Mouse (Mus musculus) liver, postnatal 0 days (tissue): ENCODE data around the gene Odf2. TPM values are rescaled to one million over a fixed set of nuclear protein-coding genes. Genes with fewer than 3 reads are reported as not detected.

Experiments used
- ATAC-seq: fragments of 200-750 bp; cut with Nextera tagmentation; 2 replicates; pipeline ENCODE4 v1.8.0; 2017; ENCODE audit warnings: mild to moderate bottlenecking, moderate library complexity
- DNase-seq: peaks from one replicate; pipeline ENCODE4 v3.0.0-alpha.2; 2016
- H3K27ac ChIP-seq: fragments of 300-500 bp; sonication (generic); 2 replicates; pipeline ENCODE4 v1.5.1; 2014; ENCODE audit warnings: antibody characterized with exemption, moderate library complexity, mild to moderate bottlenecking, low read depth
- H3K27me3 ChIP-seq: fragments of 300-500 bp; sonication (generic); 2 replicates; pipeline ENCODE4 v1.6.1; 2014; ENCODE audit warnings: low read length, control low read depth, mixed read lengths; ENCODE audit not compliant: insufficient read depth
- H3K36me3 ChIP-seq: fragments of 300-500 bp; sonication (generic); replicated peaks from 2 replicates; pipeline ENCODE4 v1.6.1; 2014; ENCODE audit warnings: mild to moderate bottlenecking, control low read depth, low read length, moderate library complexity, mixed read lengths; ENCODE audit not compliant: insufficient read depth
- H3K4me1 ChIP-seq: fragments of 300-500 bp; sonication (generic); 2 replicates; pipeline ENCODE4 v1.6.1; 2014; ENCODE audit warnings: antibody characterized with exemption, mild to moderate bottlenecking, control low read depth; ENCODE audit not compliant: insufficient read depth
- H3K4me2 ChIP-seq: fragments of 300-500 bp; sonication (generic); 2 replicates; pipeline ENCODE4 v1.6.1; 2014; ENCODE audit warnings: low read depth, mild to moderate bottlenecking, low read length, moderate library complexity, mixed read lengths
- H3K4me3 ChIP-seq: fragments of 300-500 bp; sonication (generic); 2 replicates; pipeline ENCODE4 v1.5.1; 2014; ENCODE audit warnings: low read depth, low read length
- H3K9ac ChIP-seq: fragments of 300-500 bp; sonication (generic); replicated peaks from 2 replicates; pipeline ENCODE4 v1.6.1; 2014; ENCODE audit warnings: mild to moderate bottlenecking, moderate library complexity
- H3K9me3 ChIP-seq: fragments of 300-500 bp; sonication (generic); 2 replicates; pipeline ENCODE4 v1.6.1; 2016; ENCODE audit warnings: mild to moderate bottlenecking, control low read depth, low read length, mixed read lengths
- CTCF ChIP-seq: sonication (generic); IDR thresholded peaks from 2 replicates; pipeline ENCODE4 v1.5.1; 2016; ENCODE audit warnings: antibody characterized with exemption, low read depth
- EP300 ChIP-seq: IDR thresholded peaks from 2 replicates; pipeline ENCODE4 v1.6.1; 2016; ENCODE audit warnings: antibody characterized with exemption, low read depth, mild to moderate bottlenecking
- WGBS: fragments of 180-500 bp; shearing (Covaris S2); extraction: QIAGEN DNeasy Blood & Tissue Kit; methylation state at CpG from one replicate; pipeline ENCODE4 v1.1.7; 2014; ENCODE audit not compliant: insufficient replicate concordance; 5-methylcytosine and 5-hydroxymethylcytosine counted together
- polyA plus RNA-seq: library from polyadenylated mRNA; unstranded; fragments of >200 nt; fragmentation: Nextera tagmentation; extraction: Ambion mirVana; gene quantifications from 2 replicates; pipeline ENCODE4 v1.2.1, GENCODE M21; 2015

Gene Odf2
- polyA plus RNA-seq, 1 experiment from 2014 or later, result 22.1 TPM

- Histone ChIP-seq H3K27ac (no peak overlapping the region), H3K4me3 (no peak overlapping the region), H3K4me2 (no peak overlapping the region; the same call in 1 of the 2 replicates), H3K4me1 (peaks cover 2% of the 10 kb centered on the region), H3K9me3 (no peaks in the 10 kb centered on the region), H3K36me3 (peaks cover 14% of the 10 kb centered on the region; the same call in 1 of the 2 replicates), H3K9ac (no peak overlapping the region), H3K27me3 (peaks cover 13% of the 10 kb centered on the region; the same call in 1 of the 2 replicates)
- 34% methylated on average over 46 of the region's 47 CpGs for WGBS
- DNase-seq (no peak), ATAC-seq (no peak)
- TF ChIP-seq CTCF (no peak), EP300 (no peak)
Observed at GRCm38 (mm10) chr2:29846061-29846853, 42.8 kb upstream of the Odf2 start.

- Histone ChIP-seq H3K36me3 (peaks cover 12% of the 10 kb centered on the region; the same call in 1 of the 2 replicates), H3K4me2 (no peak overlapping the region), H3K4me3 (no peak overlapping the region), H3K27me3 (peaks cover 13% of the 10 kb centered on the region; the same call in 1 of the 2 replicates), H3K9ac (no peak overlapping the region), H3K27ac (no peak overlapping the region), H3K9me3 (no peaks in the 10 kb centered on the region), H3K4me1 (peaks cover 2% of the 10 kb centered on the region)
- no peak for TF ChIP-seq EP300
- no peak for TF ChIP-seq CTCF
- ATAC-seq (no peak), DNase-seq (no peak)
- WGBS, result 41% methylated on average over 3 of the region's 3 CpGs
Observed at GRCm38 (mm10) chr2:29846911-29847310, 42.1 kb upstream of the Odf2 start.

- no peak overlapping the region for H3K4me2 ChIP-seq
- no peak overlapping the region for H3K27ac ChIP-seq
- DNase-seq, result no peak
- peaks cover 13% of the 10 kb centered on the region; the same call in 1 of the 2 replicates for H3K27me3 ChIP-seq
- 64% methylated on average over 8 of the region's 8 CpGs for WGBS
- H3K9me3 ChIP-seq, result no peaks in the 10 kb centered on the region
- no peak for ATAC-seq
- H3K4me3 ChIP-seq, result no peak overlapping the region
- no peak overlapping the region for H3K9ac ChIP-seq
- TF ChIP-seq CTCF (no peak), EP300 (no peak)
- peaks cover 2% of the 10 kb centered on the region for H3K4me1 ChIP-seq
- H3K36me3 ChIP-seq, result no peaks in the 10 kb centered on the region
Observed at GRCm38 (mm10) chr2:29849041-29849440, 40.0 kb upstream of the Odf2 start.

GRCm38 (mm10) chr2:29849841-29850480, 39.1 kb upstream of the Odf2 start:
- H3K4me3 ChIP-seq, result no peak overlapping the region
- H3K9me3 ChIP-seq, result no peaks in the 10 kb centered on the region
- TF ChIP-seq EP300 (no peak), CTCF (no peak)
- WGBS, result 48% methylated on average over 5 of the region's 5 CpGs
- DNase-seq (no peak), ATAC-seq (no peak)
- no peak overlapping the region for H3K27ac ChIP-seq
- H3K27me3 ChIP-seq, result peaks cover 10% of the 10 kb centered on the region; the same call in 1 of the 2 replicates
- no peak overlapping the region for H3K9ac ChIP-seq
- no peak overlapping the region for H3K4me2 ChIP-seq
- no peaks in the 10 kb centered on the region for H3K36me3 ChIP-seq
- peaks cover 2% of the 10 kb centered on the region for H3K4me1 ChIP-seq

DNA sequence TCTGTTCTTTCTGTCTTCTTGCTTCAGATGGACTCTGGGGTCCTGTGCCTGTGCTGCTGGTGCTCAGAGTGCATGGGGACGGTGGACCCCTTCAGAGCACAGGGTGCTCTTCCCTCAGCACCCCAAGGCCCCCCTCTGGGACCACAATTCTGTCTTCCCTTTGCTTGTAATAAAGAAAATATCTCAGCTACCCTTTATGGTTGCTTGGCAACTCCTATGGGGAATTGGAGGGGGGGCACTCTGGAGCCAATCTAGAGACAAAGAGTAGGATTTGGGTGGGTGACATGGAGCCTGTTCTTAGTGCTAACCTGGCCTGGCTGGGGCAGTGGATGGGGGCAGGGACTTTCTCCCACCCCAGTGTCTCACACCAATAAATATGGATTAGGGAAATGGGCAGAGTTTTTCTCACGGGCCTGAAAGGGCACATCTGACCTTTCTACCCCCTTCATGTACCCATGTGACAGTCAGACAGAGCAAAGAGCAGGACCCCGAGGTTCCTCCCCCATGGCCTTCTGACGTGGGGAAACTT, 36.0 kb upstream of the Odf2 start:
- TF ChIP-seq EP300 (no peak), CTCF (no peak)

GRCm38 (mm10) chr2:29853736-29854135, 35.3 kb upstream of the Odf2 start:
- no peaks in the 10 kb centered on the region for H3K36me3 ChIP-seq
- TF ChIP-seq CTCF (no peak), EP300 (no peak)
- H3K4me3 ChIP-seq, result no peak overlapping the region
- ATAC-seq, result no peak
- no peaks in the 10 kb centered on the region for H3K9me3 ChIP-seq
- 71% methylated on average over 5 of the region's 5 CpGs for WGBS
- peaks cover 4% of the 10 kb centered on the region; the same call in 1 of the 2 replicates for H3K27me3 ChIP-seq
- DNase-seq, result no peak
- H3K4me1 ChIP-seq, result no peaks in the 10 kb centered on the region
- no peak overlapping the region for H3K27ac ChIP-seq
- no peak overlapping the region for H3K4me2 ChIP-seq
- H3K9ac ChIP-seq, result no peak overlapping the region

More for the DNA sequence above, 36.0 kb upstream of the Odf2 start:
- no peaks in the 10 kb centered on the region for H3K9me3 ChIP-seq
- H3K4me1 ChIP-seq, result no peaks in the 10 kb centered on the region
- 44% methylated on average over 4 of the region's 4 CpGs for WGBS
- H3K4me2 ChIP-seq, result no peak overlapping the region
- peaks cover 4% of the 10 kb centered on the region; the same call in 1 of the 2 replicates for H3K27me3 ChIP-seq
- ATAC-seq, result no peak
- H3K9ac ChIP-seq, result no peak overlapping the region
- H3K4me3 ChIP-seq, result no peak overlapping the region
- H3K36me3 ChIP-seq, result no peaks in the 10 kb centered on the region
- H3K27ac ChIP-seq, result no peak overlapping the region
- no peak for DNase-seq
